Mouse (Mus musculus) neural tube, embryonic 13.5 days (tissue): Measurements from ENCODE around the gene Rpl39l. TPM values are rescaled to one million over a fixed set of nuclear protein-coding genes. Genes with fewer than 3 reads are reported as not detected.
"Not testable (repeated sequence)": the region's sequence is repeated elsewhere in the genome, so short reads cannot be mapped to it uniquely, and the experiment has no call there.

ENCODE experiments used
- ATAC-seq: fragments of 200-750 bp; cut with Nextera tagmentation; 2 replicates; pipeline ENCODE4 v1.8.0; 2017; ENCODE audit warnings: low read depth, mild to moderate bottlenecking, moderate TSS enrichment, moderate library complexity
- H3K27ac ChIP-seq: fragments of 300-500 bp; sonication (generic); replicated peaks from 2 replicates; pipeline ENCODE4 v1.5.1; 2015; ENCODE audit warnings: moderate library complexity, mild to moderate bottlenecking, inconsistent platforms
- H3K27me3 ChIP-seq: fragments of 300-500 bp; sonication (generic); 2 replicates; pipeline ENCODE4 v1.6.1; 2015; ENCODE audit warnings: mild to moderate bottlenecking, inconsistent platforms
- H3K36me3 ChIP-seq: fragments of 300-500 bp; sonication (generic); 2 replicates; pipeline ENCODE4 v1.6.1; 2015; ENCODE audit warnings: mild to moderate bottlenecking, inconsistent platforms
- H3K4me1 ChIP-seq: fragments of 300-500 bp; sonication (generic); replicated peaks from 2 replicates; pipeline ENCODE4 v1.6.1; 2015; ENCODE audit warnings: inconsistent platforms
- H3K4me2 ChIP-seq: fragments of 300-500 bp; sonication (generic); 2 replicates; pipeline ENCODE4 v1.6.1; 2015; ENCODE audit warnings: inconsistent platforms, mild to moderate bottlenecking, moderate library complexity
- H3K4me3 ChIP-seq: fragments of 300-500 bp; sonication (generic); 2 replicates; pipeline ENCODE4 v1.5.1; 2015; ENCODE audit warnings: mild to moderate bottlenecking, inconsistent platforms
- H3K9ac ChIP-seq: fragments of 300-500 bp; sonication (generic); 2 replicates; pipeline ENCODE4 v1.6.1; 2015; ENCODE audit warnings: moderate library complexity, mild to moderate bottlenecking, inconsistent platforms
- H3K9me3 ChIP-seq: fragments of 300-500 bp; sonication (generic); 2 replicates; pipeline ENCODE4 v1.6.1; 2016; ENCODE audit warnings: inconsistent platforms
- WGBS: fragments of 180-500 bp; shearing (Covaris S2); methylation state at CpG from one replicate; pipeline ENCODE4 v1.1.7; 2015; 5-methylcytosine and 5-hydroxymethylcytosine counted together
- polyA plus RNA-seq: library from polyadenylated mRNA; unstranded; fragments of >200 nt; fragmentation: Nextera tagmentation; extraction: Ambion mirVana; gene quantifications from 2 replicates; pipeline ENCODE4 v1.2.1, GENCODE M21; 2015

Rpl39l gene
- polyA plus RNA-seq, 1 experiment from 2014 or later, result not detected

DNA sequence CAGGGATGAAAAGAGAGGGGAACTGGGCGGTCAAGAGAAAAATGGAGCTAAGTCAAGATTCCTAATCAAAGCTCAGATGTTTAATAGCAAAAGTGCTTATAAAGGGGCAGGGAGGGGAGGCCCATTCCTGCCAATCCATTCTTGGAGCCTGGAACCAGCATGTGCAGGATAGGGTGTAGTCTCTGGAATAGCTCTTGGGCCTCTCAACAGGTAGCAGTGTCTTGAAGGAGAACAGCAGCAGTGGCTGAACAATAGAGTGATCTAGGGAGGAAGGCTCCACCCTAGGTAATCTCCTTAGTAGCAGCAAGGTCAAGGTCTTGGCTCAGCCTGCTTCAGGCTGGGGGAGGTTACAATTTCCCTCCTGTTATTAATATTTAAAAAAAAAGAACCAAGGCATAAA is 46.3 kb downstream of the Rpl39l start:
- not testable (repeated sequence) for H3K27ac ChIP-seq, H3K4me1 ChIP-seq, H3K9me3 ChIP-seq, H3K36me3 ChIP-seq, H3K4me3 ChIP-seq, H3K9ac ChIP-seq, ATAC-seq, H3K4me2 ChIP-seq, H3K27me3 ChIP-seq
- WGBS, result 100% methylated on average over 1 of the region's 1 CpGs

DNA sequence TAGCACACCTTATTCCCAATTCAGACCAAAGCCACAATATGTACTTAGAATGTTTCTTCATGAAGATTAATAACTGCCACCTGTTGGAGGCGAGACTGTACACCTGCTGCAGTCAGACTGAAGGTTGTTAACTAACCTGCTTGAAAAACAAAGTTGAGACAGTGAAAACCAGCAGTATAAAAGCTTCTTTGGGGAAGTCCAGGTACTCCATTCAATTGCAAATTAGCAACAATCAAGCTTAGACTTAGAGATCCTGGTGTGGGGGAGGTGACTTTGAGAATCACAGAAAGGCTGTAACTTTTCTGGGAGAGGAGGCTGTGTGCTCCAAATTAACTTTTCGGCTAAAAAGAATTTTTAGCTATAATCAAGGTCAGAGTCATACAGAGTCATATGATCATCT is 47.0 kb downstream of the Rpl39l start:
- H3K4me1 ChIP-seq, H3K36me3 ChIP-seq, ATAC-seq, H3K27me3 ChIP-seq, H3K4me3 ChIP-seq, H3K27ac ChIP-seq, H3K9ac ChIP-seq, H3K4me2 ChIP-seq, H3K9me3 ChIP-seq: not testable (repeated sequence)
- 86% methylated on average over 2 of the region's 2 CpGs for WGBS

Other genes with a start within 250 kb of the Rpl39l start
- gene Grin2a, start 174.7 kb upstream of the Rpl39l start, polyA plus RNA-seq, result 5.0 and 5.2 TPM in 2 replicates
- gene Atf7ip2, start 22.5 kb downstream of the Rpl39l start, polyA plus RNA-seq, result 0.21 TPM in 1 of 2 replicates, not detected in the other
- gene Emp2, start 143.7 kb downstream of the Rpl39l start, polyA plus RNA-seq, result 5.3 and 5.7 TPM in 2 replicates
- gene Tekt5, start 225.3 kb downstream of the Rpl39l start, polyA plus RNA-seq, result 5.2 and 5.7 TPM in 2 replicates
- gene Nubp1, start 241.7 kb downstream of the Rpl39l start, polyA plus RNA-seq, result 47.8 and 51.1 TPM in 2 replicates